Mouse (Mus musculus) small intestine, adult 2 months (tissue): ENCODE measurements around the gene Rem2. TPM values are rescaled to one million over a fixed set of nuclear protein-coding genes. Genes with fewer than 3 reads are reported as not detected.

Experiments
- H3K27ac ChIP-seq: fragments of 200-500 bp; 2 replicates; pipeline ENCODE4 v1.5.1; 2012; ENCODE audit warnings: low read depth, low read length, control low read depth, inconsistent platforms; ENCODE audit not compliant: insufficient read depth
- H3K27me3 ChIP-seq: fragments of 200-500 bp; 2 replicates; pipeline ENCODE4 v1.6.1; 2012; ENCODE audit warnings: mild to moderate bottlenecking, moderate library complexity, low read length, inconsistent platforms; ENCODE audit not compliant: control insufficient read depth, insufficient read depth
- H3K36me3 ChIP-seq: fragments of 200-500 bp; 2 replicates; pipeline ENCODE4 v1.6.1; 2012; ENCODE audit warnings: mild to moderate bottlenecking, low read length, control low read depth, inconsistent platforms; ENCODE audit not compliant: control insufficient read depth, insufficient read depth
- H3K4me1 ChIP-seq: fragments of 200-500 bp; 2 replicates; pipeline ENCODE4 v1.6.1; 2012; ENCODE audit warnings: low read length, inconsistent platforms, mixed read lengths; ENCODE audit not compliant: control insufficient read depth, insufficient read depth, insufficient read length
- H3K4me3 ChIP-seq: fragments of 200-500 bp; 2 replicates; pipeline ENCODE4 v1.5.1; 2012; ENCODE audit warnings: low read depth, mild to moderate bottlenecking, control low read depth, inconsistent platforms, low read length, moderate library complexity
- CTCF ChIP-seq: fragments of 200-500 bp; IDR thresholded peaks from 2 replicates; pipeline ENCODE4 v1.5.1; 2012; ENCODE audit warnings: low read depth, mild to moderate bottlenecking, control low read depth, inconsistent platforms, low read length, moderate library complexity, mixed read lengths; ENCODE audit not compliant: insufficient replicate concordance, insufficient read length; ENCODE audit errors: extremely low read depth
- POLR2A ChIP-seq: fragments of 200-500 bp; IDR thresholded peaks from 2 replicates; pipeline ENCODE4 v1.6.1; 2012; ENCODE audit warnings: low read depth, mild to moderate bottlenecking, control low read depth, inconsistent platforms, low read length, moderate library complexity
- WGBS: fragments of 180-500 bp; shearing (Covaris S2); methylation state at CpG from one replicate; pipeline ENCODE4 v1.1.7; 2018; 5-methylcytosine and 5-hydroxymethylcytosine counted together
- polyA plus RNA-seq: library from polyadenylated mRNA; depleted of rRNA; stranded (reverse); fragments of >200 nt; gene quantifications from 2 replicates; pipeline ENCODE4 v1.2.3, GENCODE M21; 2012

The Rem2 gene
- polyA plus RNA-seq, 1 experiment: 0.76 TPM

DNA sequence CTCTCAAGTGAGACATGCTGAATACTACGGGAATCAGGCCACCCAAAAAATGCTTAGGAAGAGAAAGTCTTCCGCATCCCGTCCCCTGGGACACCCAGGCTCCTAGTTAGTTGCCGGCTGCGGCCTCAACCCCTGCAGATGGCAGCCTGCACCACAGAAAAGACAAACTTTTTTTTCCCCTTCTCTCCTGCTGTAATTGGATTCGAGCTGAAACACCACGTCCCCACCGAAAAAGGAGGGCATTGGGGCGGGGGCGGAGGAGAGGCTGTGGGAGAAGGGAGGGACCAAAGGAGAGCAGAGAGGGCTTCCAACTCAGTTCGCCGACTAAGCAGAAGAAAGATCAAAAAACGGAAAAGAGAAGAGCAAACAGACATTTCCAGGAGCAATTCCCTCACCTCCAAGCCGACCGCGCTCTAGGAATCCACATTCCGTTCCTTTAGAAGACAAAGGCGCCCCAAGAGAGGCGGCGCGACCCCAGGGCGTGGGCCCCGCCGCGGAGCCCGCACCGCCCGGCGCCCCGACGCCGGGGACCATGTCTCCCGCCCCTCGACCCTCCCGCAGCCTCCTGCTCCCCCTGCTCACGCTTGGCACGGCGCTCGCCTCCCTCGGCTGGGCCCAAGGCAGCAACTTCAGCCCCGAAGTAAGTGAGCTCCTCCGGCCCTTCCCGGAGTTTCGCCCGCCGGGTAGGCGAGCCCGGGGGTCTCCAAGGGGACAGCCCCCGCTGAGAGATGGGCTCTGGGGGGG is 44.4 kb upstream of the Rem2 start, which contains the start of gene Mmp14:
Mmp14 (plus strand) TSS at position 279 of the 744 bp plus-strand sequence.
- Histone ChIP-seq H3K36me3 (peaks cover 5% of the 10 kb centered on the region; the same call in 1 of the 2 replicates), H3K27ac (peak within 1 kb of the TSS; percentile 83), H3K4me1 (peaks cover 13% of the 10 kb centered on the region), H3K4me3 (peak within 1 kb of the TSS; percentile 80), H3K27me3 (no peaks in the 10 kb centered on the region; the same call in 1 of the 2 replicates)
- TF ChIP-seq POLR2A: peak; percentile 21; the same call in 1 of the 2 replicates
- TF ChIP-seq CTCF: no peak; the same call in 1 of the 2 replicates
- WGBS: 1% methylated on average over 49 of the region's 49 CpGs

DNA sequence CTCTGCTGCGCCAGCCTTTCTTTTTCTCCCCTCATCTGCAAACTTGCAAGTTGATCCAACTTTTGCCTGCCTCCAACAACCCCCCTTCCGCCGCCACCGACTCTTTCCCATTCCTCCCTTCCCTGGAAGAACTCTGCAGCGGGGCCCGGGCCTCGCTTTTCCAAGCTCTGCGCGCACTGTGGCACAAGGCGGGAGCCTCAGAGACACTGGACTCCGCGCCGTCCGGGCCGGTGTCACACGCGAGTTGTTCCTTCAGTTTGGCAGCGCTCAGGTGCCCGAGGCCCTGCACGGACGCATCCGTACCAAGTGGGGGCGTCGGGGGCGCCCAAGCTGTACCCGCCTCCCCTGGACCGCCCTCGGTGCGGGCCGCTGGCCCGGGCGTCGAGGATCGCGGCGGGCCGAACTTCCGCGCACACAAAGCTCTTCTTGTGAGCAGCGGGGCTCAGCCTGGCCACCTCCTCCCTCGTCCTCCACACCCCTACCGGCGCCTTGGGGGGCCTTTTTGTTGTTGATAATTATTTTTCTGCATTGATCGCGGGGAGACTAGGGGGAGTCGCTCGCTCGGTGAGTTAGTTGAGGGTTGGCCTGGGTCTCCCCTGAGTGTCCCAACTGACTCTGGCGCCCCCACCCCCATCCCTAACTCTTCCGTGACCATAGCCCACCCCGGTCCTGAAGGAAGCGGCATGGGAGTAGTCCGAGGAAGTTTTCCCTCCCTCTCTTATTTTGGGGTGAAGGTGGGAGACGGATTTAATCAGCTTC is 43.6 kb upstream of the Rem2 start:
- Histone ChIP-seq H3K36me3 (peaks cover 5% of the 10 kb centered on the region; the same call in 1 of the 2 replicates), H3K4me3 (peak overlapping the region; percentile 80), H3K4me1 (peaks cover 13% of the 10 kb centered on the region), H3K27me3 (no peaks in the 10 kb centered on the region; the same call in 1 of the 2 replicates), H3K27ac (peak overlapping the region; percentile 83)
- 5% methylated on average over 54 of the region's 54 CpGs for WGBS
- no peak for TF ChIP-seq CTCF
- no peak for TF ChIP-seq POLR2A

DNA sequence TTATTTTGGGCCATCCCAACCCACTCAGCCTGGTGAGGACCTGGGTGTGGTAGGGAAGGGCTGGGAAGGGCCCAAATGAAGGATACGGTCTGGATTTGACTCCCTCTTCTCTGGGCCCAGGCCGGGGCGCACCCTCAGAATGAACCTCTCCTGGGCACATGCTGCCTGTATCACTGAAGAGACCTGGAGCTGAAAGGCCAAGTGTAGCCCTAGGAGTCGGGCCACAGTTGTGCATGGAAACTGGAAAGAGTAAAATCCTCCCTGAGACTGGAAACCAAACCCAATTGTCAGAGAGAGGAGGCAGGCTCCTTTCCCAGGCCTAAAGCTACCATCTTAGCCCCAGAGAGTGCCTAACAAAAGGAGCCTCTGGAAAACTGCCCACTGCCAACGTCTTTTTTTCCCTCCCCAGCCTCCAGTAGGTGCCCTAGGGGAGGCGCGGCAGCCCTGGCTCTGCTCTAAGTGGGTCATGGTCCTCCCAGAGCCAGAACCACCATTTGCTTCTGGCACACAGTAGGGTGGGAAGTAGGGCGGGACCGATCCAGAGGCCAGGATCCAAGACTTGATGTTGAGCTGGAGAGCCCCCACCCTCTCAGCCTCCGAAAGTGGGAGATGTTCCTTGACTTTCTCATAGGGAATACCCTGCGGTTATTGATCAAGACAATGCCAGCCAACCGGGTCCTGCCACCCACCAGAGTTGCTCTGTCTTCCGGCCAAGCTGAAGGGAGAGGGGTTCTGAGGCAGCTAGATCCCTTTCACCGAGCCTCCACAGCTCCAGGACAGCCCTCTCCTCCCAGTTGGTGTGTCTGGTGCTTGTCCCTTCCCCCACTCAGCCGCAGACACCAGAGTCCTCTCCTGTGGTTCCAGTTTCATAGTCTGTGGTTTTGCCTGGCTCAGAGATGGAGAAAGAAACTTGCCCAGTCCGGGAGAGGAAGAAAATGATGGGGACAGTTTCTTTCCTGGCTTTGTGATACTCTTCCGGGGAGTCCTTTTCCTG is 42.8 kb upstream of the Rem2 start:
- H3K27me3 ChIP-seq: no peaks in the 10 kb centered on the region; the same call in 1 of the 2 replicates
- 28% methylated on average over 17 of the region's 17 CpGs for WGBS
- H3K4me3 ChIP-seq: peak overlapping the region; percentile 80
- H3K27ac ChIP-seq: peak overlapping the region; percentile 83
- H3K36me3 ChIP-seq: peaks cover 5% of the 10 kb centered on the region; the same call in 1 of the 2 replicates
- TF ChIP-seq CTCF: no peak
- no peak for TF ChIP-seq POLR2A
- peaks cover 13% of the 10 kb centered on the region for H3K4me1 ChIP-seq

DNA sequence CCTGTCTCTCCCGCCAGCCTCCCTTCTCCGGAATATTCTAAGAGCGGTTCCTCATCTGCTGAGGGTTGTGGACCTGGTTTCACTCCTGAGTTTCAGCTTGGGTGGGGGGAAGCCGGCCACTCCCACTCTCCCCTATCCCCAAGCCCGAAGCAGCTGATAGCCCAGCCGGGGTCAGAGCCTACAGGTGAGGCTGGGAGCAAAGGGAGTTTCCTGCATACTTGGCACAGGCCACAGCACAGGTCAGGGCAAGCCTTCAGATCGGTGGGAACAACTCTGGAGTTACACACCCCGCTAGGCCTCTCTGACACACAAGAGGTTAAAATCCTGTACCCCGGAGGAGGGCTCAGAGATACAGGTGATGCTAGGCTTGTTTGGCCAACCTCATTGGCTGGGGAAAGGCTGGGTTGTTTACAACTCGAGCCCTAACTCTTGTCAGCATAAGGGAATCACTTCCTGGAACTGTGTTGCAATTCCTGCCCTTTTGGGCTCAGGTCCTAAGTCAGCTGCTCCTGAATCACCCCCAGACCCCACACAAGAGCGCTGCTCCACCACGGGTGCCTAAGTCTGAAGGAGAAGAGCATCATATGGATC is 41.9 kb upstream of the Rem2 start:
- Histone ChIP-seq H3K27me3 (no peaks in the 10 kb centered on the region; the same call in 1 of the 2 replicates), H3K27ac (peak overlapping the region; percentile 77), H3K4me1 (peaks cover 13% of the 10 kb centered on the region), H3K36me3 (0 out of 2 replicates have a peak, but pooled peaks cover 4% of the 10 kb centered on the region), H3K4me3 (peak overlapping the region; percentile 80)
- 31% methylated on average over 12 of the region's 12 CpGs for WGBS
- TF ChIP-seq CTCF: no peak
- no peak for TF ChIP-seq POLR2A

DNA sequence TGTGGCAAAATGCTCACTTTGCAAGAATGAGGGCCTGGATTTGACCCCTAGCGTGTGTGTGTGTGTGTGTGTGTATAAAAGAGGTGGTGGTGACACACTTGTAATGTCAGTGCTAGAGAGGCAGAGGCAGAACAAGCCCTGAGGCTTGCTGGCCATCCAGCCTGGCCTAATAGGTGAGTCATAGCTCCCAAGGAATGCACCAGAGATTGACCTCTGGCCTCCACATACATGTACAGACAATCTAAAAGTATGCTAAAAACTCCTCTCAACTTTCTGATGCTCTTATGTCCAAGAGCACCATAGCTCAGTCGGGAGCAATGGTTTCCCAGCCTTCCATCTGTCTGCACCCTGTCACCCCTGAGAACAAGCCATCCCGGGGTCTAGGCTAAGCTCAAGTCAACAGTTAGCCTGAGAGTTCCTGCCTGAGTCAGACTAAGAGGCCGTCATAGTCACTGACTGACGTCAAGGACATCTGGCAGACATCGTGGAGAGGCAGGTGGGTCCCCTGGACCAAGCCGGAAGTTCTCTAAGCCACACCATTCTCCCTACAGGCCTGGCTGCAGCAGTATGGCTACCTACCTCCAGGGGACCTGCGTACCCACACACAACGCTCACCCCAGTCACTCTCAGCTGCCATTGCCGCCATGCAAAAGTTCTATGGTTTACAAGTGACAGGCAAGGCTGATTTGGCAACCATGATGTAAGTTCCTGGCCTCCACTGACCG is 40.5 kb upstream of the Rem2 start:
- Histone ChIP-seq H3K27me3 (no peaks in the 10 kb centered on the region; the same call in 1 of the 2 replicates), H3K27ac (no peak overlapping the region), H3K4me1 (peaks cover 13% of the 10 kb centered on the region), H3K4me3 (no peak overlapping the region), H3K36me3 (peaks cover 7% of the 10 kb centered on the region)
- no peak for TF ChIP-seq CTCF
- 84% methylated on average over 11 of the region's 11 CpGs for WGBS
